Mouse (Mus musculus): Measurements from ENCODE around the gene Rad54l2. TPM values are rescaled to one million over a fixed set of nuclear protein-coding genes. Genes with fewer than 3 reads are reported as not detected.

The Rad54l2 gene
- total RNA-seq, 2 experiments from 2014 or later: 20.4 to 25.2 TPM

GRCm38 (mm10) chr9:106676571-106676970, 112.4 kb downstream of the Rad54l2 start:
- DNase-seq: no peak

GRCm38 (mm10) chr9:106675965-106676364, 113.0 kb downstream of the Rad54l2 start:
- no peak for DNase-seq

GRCm38 (mm10) chr9:106675480-106675879, 113.5 kb downstream of the Rad54l2 start:
- peak; percentile 81 to 82 for DNase-seq

DNA sequence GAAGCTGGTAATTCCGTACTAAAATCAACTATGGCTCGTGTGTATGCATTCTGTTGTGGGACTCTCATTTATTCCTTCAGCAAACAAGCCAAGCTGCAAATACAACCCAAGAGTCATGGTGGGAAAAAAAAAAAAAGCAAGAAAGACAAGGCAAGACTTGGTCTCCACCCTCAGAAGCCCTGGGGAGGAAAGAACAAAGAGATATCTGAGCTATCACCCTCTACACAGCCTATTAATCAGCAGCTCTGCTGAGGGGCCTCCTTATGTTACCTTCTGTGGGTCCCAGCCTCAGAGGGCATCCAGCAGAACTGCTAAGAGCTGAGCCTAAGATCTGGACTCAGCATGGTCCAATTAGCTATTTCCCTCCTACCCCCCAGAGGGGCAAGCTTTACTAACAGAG, 115.1 kb downstream of the Rad54l2 start:
- no peak for DNase-seq

- DNase-seq: no peak
Measured at GRCm38 (mm10) chr9:106664856-106665255, 124.1 kb downstream of the Rad54l2 start.

GRCm38 (mm10) chr9:106664433-106664832, 124.6 kb downstream of the Rad54l2 start:
- no peak for DNase-seq

GRCm38 (mm10) chr9:106663200-106663599, 125.8 kb downstream of the Rad54l2 start:
- no peak for DNase-seq

DNA sequence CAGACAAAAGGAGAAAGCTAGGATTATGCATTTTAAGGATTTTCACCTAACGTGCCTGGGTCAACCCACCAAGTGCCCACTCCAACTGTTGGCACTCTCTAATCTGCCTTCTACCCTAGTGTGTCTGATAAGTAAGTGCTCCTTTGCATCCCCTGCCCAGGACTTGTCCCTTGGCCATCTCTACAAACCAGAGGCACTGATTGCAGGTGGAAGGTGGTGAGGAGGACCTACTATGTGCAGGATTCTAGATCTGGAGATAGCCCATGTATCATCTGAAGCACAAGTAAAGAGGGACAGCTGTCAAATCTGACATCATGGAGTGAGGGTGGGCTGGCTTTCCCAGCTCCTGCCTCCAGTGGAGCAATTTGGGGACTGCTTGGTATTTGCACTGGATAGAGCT, 129.1 kb downstream of the Rad54l2 start:
- DNase-seq: no peak

- no peak for DNase-seq
Measured at GRCm38 (mm10) chr9:106659441-106659840, 129.6 kb downstream of the Rad54l2 start.

GRCm38 (mm10) chr9:106657592-106657991, 131.4 kb downstream of the Rad54l2 start:
- DNase-seq: no peak

GRCm38 (mm10) chr9:106656820-106657219, 132.2 kb downstream of the Rad54l2 start:
- DNase-seq: no peak

DNA sequence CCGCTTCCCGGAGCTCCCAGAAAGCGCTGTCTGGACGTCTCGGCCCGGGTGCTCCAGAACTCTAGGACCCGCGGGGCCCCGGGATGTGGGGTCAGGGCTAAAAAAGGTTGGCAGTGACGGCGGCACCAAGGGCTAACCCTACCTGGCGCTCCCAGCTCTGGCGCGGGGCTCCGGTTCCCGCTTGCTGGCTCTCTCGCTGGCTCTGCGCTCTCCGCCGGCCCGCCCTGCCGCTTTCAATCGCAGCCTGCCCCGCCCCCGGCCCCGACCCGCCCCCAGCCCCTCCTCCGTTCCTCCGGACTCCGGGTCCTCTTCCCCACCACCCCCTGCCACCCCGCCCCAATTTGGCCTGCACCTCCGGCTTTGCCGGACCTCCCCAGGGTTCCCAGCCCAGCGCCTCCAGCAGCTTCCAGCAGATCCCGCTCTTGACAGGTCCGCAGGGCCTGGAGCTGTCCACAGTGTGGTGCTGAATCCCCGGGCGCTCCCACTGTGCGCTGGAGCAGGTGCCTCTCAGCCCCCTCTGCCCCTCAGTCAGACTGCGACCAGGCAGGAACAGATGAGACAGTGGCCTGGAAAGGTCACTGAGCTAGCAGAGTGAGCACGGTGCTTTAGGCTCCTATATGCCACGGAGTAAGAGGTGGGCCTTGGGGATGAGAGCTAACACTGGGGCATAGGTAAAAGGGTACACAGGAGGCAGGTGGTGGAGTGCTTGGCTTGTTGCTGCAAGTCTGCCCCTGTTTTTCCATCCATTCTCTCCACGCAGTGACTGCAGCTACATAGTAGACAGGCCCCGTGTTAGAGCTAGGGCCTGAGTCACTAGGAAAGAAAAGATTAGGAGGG, 132.9 kb downstream of the Rad54l2 start, which contains the start of gene Grm2:
Grm2 (minus strand) TSS at position 199 of the 837 bp plus-strand sequence.
- peak; percentile 77 to 85 for DNase-seq

GRCm38 (mm10) chr9:106652720-106653119, 136.3 kb downstream of the Rad54l2 start:
- no peak for DNase-seq

DNA sequence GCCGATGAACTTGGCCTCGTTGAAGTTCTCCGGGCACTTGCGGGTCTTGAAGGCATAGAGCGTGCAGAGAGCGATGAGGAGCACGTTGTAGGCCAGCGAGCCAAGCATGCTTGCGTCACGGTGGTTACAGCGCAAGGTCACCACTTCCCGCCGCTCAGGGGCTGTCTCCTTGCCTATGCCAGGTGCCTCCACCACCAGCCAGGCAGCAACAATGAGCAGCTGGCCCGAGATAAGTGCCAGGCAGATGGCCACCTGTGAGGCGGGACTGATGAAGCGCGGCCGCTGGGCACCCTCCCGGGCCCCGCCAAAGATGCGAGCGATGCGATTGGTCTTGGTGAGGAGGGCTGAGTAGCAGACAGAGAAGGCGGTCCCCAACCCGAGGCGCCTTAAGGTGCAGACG, 141.8 kb downstream of the Rad54l2 start:
- no peak for DNase-seq

DNA sequence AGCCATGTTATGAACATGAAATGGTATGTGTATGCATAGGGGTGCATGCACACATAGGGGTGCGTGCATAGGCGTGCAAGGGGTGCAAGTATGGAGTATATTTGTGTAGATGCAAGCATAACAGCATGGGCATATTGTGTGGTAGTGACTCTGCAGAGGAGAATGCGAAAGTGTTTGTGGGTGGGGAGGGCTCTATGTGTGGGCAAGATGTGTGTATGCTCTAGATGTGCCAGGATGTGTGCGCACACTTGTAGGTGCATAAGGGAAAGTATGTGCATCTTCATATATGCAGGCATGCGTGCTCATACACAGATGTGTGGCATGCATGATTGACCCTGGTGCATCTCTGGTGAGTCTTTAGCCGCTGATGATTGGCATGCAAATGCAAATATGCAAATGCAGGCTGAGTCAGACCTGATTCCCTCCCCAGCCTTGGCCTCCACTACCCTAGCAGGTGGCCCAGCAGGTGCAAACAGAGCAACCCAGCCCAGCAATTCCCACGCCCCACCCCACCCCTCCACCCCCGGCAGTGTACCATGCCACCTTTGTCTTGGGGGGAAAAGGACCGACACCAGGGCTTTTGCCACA, 143.2 kb downstream of the Rad54l2 start:
- DNase-seq: no peak

- no peak for DNase-seq
Measured at GRCm38 (mm10) chr9:106643787-106644186, 145.2 kb downstream of the Rad54l2 start.

GRCm38 (mm10) chr9:106643128-106643527, 145.9 kb downstream of the Rad54l2 start:
- DNase-seq: peak; percentile 88 to 91

GRCm38 (mm10) chr9:106641346-106641745, 147.6 kb downstream of the Rad54l2 start:
- DNase-seq: no peak

GRCm38 (mm10) chr9:106638154-106638553, 150.8 kb downstream of the Rad54l2 start:
- DNase-seq: no peak
